Mouse (Mus musculus) gastrocnemius, adult 8-10 months (tissue): ENCODE measurements around the gene March6. TPM values are rescaled to one million over a fixed set of nuclear protein-coding genes. Genes with fewer than 3 reads are reported as not detected.

Experiments
- DNase-seq, 2 experiments: peaks; one replicate each; pipeline ENCODE4 v3.0.0; 2022; ENCODE audit warnings: low spot score in 2 of 2
- total RNA-seq, 4 experiments: library from RNA; stranded (reverse); gene quantifications; 2 replicates each; pipeline ENCODE4 v1.2.4; 2022

March6 gene
- total RNA-seq, 4 experiments from 2014 or later: 142 to 173 (median 149) TPM

GRCm38 (mm10) chr15:31454096-31454860 lies 76.6 kb downstream of the March6 start:
- no peak for DNase-seq

- peak; percentile 81 to 87 for DNase-seq
Observed at GRCm38 (mm10) chr15:31453098-31453916, 77.5 kb downstream of the March6 start, which contains the start of gene Ropn1l. TSS of gene Ropn1l (minus strand) at chr15:31453737.

DNA sequence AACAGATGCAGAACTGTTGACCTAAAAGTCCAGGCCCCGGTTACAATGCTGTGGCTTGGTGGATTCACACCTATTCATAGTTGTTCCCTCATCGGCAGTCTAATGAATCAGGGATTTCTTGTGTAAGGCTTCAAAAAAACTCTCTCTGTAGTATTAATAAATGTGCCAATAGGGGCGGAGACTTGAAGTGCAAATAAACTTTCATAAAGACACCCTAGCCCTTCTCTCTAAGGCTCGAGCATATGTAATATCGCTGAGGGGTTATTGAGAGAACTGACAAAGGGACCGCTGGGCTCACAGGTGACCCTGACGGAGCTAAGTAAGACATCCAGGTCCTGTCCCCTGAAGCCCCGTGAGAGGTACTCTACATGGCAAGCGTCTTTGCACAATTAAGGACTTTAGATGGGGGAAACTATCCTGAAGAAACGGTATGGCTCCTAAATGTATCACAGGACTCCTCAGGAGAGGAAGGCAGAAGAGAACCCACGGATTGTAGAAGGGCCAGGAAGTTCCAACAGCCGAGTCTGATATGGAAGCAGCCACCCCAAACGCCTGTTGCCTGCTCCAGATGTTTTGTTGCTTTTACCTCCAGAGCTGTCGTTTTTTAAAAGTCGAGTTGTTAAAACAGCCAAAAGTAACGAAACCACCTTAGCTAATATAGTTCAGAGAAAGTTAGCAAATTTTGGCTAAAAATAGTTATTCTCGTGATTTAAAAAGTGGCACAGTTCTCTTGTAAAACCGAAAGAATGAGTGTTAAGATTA lies 78.3 kb downstream of the March6 start:
- no peak for DNase-seq

DNA sequence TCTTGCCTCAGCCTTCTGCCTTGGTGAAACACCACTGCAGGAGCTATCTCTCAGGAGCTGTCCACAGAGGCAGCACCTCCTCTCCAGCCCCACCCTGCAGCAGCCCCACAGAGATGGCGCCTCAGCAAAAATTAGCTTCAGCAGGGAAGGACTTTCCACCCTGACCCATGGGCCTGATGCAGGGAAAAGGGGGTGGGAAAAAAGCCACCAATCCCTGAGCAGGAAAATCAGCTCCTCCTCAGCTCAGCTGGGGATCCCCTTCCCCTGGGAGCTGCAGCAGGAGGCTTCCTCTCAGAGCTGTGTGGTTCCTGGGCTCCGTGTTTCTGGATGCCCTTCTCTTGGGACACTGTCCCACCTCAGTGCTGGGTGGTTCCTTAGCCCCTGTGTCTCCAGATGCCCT lies 81.1 kb downstream of the March6 start:
- DNase-seq: no peak

- DNase-seq: no peak
Observed at GRCm38 (mm10) chr15:31447121-31447520, 83.7 kb downstream of the March6 start.

DNA sequence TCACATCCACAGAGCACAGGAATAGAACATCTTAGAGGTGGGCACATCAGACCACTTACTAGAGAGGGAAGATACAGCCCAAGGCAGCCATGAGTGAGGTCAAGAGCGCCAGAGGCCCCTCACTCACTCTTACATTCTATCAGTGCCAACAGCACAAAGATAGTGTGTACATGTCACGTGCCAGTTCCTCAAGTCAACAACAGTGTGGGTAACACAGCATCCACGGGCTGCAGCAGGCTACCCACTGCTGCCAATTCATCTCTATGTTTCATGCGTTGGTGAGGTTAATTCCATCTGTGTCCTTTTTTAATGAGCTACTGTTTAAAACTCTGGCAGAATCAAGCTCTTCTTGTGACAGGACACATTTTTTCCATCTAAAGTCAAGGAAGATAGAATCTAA lies 88.2 kb downstream of the March6 start:
- no peak for DNase-seq

GRCm38 (mm10) chr15:31441996-31442395 lies 88.9 kb downstream of the March6 start:
- no peak for DNase-seq

DNA sequence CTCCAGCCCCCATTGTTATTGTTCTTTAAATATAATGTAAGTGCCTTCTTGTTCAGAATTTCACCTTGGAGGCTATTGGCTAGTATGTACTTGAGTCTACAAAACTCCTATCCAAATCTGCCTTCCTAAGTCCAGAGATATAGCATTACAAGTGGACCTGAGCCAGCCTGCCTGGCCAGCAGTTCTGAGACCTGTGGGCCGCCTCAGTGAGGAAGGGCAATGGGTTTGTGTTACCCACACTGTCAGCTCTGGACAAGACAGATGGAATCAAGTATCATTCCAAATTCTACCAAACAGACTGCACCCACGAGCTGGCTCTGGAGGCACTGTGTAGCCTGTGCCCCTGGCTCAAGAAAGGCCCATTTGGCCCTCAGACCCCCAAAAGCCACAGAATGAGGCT lies 94.0 kb downstream of the March6 start:
- DNase-seq: peak in 1 of 2 experiments; percentile 66

DNA sequence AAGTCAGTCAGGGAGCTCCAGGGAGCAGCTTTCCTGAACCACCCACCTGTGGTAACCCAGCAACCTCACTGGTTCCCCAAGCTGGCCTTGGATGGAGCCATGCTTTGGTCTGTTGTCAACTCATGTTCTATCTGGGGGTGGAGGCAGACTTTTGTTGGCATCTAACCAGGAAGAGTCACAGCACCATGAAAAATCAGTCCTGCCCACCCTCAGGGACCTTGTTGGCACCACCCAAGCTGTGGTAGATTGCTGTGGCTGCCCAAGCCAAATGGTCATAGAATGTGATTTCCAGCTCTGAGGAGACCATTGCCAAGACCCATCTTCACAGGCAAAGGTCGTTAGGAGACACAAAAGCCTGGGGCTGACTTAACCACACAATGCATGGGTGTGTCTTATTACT lies 94.8 kb downstream of the March6 start:
- DNase-seq: no peak

DNA sequence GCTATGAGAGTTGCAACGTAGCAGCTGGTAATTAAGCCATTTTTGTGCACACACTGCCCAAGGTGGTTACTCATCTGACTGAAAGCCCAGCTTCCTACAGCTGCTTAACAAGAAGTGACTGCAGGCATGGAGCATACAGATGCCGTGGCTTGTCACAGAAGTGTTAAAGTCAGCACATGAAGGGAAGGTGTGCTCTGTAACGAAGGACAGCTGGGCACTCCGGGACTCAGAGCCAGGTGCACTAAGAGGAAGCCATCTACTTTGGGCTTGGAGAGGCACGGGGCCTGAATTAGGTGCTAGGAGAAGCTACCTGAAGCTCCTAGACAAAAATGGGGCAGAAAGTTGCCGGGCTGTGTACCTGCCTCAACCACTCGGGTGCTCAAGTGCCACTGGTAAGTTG lies 97.1 kb downstream of the March6 start:
- no peak for DNase-seq

GRCm38 (mm10) chr15:31431847-31432246 lies 99.0 kb downstream of the March6 start:
- no peak for DNase-seq

- DNase-seq: no peak
Observed at GRCm38 (mm10) chr15:31430014-31430413, 100.8 kb downstream of the March6 start.

DNA sequence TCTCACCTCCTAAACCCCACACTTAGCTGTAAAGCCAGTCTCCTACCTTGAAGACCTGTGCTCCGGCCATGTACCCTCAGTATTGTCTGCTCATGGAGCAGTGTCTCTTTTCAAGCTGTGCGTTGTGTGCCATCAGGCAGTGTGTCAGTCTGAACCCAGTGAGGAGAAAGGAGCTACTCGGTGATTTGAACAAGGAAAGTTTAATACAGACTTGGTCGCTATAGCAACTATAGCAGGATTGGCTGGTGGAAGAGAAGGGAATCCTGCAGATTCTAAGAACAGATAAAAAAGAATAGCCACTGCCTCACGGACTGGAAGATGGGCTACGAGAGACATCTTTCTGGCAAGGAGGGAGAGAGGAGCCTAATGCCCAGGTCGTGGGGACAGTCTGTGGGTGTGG lies 101.4 kb downstream of the March6 start:
- DNase-seq: no peak

DNA sequence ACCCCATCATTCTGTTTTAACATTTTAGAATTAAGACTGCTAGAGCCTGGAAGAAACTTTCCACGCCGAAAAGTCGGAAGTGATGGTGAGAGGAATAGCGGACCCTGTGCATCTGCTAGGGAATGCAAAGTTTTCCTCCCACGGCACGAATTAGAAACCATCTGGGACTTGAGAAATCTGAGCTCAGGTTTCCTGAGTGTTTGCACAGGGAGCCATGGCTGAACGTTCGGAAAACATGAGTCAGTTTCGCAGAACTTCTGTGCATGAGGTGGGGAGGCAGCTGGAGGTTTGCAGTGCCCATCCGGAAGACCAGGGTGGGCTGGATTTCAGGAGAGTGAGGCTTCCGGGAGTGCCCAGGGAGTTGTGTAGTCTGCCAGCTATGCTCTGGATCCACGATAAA lies 102.3 kb downstream of the March6 start:
- no peak for DNase-seq

- no peak for DNase-seq
Observed at GRCm38 (mm10) chr15:31427390-31427789, 103.5 kb downstream of the March6 start.

GRCm38 (mm10) chr15:31426066-31426706 lies 104.7 kb downstream of the March6 start:
- DNase-seq: no peak

- no peak for DNase-seq
Observed at GRCm38 (mm10) chr15:31422649-31423369, 108.0 kb downstream of the March6 start.

DNA sequence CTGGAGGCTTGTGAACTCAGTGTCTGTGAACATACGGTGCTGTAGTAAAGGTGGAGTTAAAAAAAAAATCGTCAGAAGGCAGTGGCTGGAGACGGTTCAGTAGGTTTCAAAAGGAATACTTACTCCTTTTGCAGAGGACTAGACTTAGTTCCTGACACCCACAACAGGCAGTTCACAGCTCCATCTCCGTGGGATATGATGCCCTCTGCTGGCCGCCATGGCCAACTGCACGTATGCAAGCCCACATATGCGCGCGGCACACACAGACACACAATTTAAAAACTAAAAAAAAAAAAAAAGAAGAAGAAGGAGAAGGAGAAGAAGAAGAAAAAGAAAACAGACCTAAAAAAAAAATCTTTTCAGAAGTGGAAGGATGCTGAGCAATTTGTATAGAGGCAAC lies 111.8 kb downstream of the March6 start:
- DNase-seq: no peak

- no peak for DNase-seq
Observed at GRCm38 (mm10) chr15:31418686-31419024, 112.2 kb downstream of the March6 start.

DNA sequence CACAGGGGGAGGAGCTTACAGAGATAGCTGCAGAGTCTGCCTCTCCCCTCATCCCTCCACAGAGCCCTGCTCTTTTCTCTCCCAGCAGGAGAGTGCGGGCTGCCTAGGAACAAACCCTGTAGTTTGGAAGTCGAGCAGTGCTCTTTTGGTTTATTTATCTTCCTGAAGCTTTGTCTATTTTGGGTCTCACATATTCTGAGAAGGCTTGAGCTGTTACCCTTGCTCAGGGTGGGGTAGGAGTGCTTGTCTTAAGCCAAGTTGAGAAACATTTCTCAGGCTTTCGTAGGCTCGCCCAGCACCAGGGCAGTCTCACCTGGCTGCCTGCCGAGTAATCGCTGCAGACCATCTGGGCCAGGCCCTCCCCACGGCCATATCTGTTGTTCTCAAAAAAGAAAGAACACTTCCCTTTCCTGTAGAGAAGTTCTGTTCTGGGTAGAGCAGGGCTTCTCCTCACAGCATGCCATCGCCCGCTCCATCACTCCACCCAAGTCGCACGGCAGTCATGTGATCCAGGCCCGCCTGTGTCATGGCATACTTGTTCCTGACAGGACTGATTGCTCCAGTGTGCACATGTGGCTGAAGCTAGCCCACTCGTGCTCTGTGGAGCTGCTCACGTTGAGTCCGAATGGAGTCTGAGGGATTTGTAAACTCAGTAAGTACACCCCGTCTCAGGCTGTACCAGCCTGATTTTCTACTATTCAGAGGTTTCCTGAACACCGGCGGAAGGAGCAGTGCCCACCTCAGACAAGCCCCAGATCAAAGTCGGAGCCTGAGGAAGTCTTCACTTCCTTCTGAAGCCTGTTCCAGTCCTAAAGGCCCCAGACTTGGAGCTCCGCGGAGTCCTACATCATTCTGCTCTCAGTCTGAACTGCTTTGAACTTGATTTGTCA lies 112.8 kb downstream of the March6 start:
- no peak for DNase-seq
